Mouse (Mus musculus) splenic B cell, adult 2 months (primary cell): ENCODE results near the gene Plcd3.

Experiments used
- DNase-seq: peaks from one replicate; pipeline ENCODE4 v3.0.0-alpha.2; 2011; ENCODE audit warnings: low read depth, low spot score
- H3K27me3 ChIP-seq: 2 replicates; pipeline ENCODE4 v1.6.1; 2012; ENCODE audit warnings: mild to moderate bottlenecking, low read length, moderate library complexity, mixed read lengths; ENCODE audit not compliant: control insufficient read depth, poor library complexity, insufficient read depth, severe bottlenecking
- H3K36me3 ChIP-seq: 2 replicates; pipeline ENCODE4 v1.6.1; 2012; ENCODE audit warnings: mild to moderate bottlenecking, low read length, moderate library complexity, mixed read lengths; ENCODE audit not compliant: control insufficient read depth, poor library complexity, insufficient read depth, severe bottlenecking

Gene Plcd3

GRCm38 (mm10) chr11:103101481-103101865, at the start of gene Plcd3, which contains the start of gene Acbd4:
TSS of gene Plcd3 (minus strand) at chr11:103101658.
TSS of gene Acbd4 (plus strand) at chr11:103101682.
- no peaks in the 10 kb centered on the region for H3K27me3 ChIP-seq
- peaks cover 1% of the 10 kb centered on the region; the same call in 1 of the 2 replicates for H3K36me3 ChIP-seq
- DNase-seq, result peak; percentile 53

- H3K27me3 ChIP-seq, result no peaks in the 10 kb centered on the region
- H3K36me3 ChIP-seq, result no peaks in the 10 kb centered on the region
- no peak for DNase-seq
Observed at GRCm38 (mm10) chr11:103149771-103150170, 48.3 kb upstream of the Plcd3 start.

GRCm38 (mm10) chr11:103147766-103148165, 46.3 kb upstream of the Plcd3 start:
- no peaks in the 10 kb centered on the region for H3K27me3 ChIP-seq
- DNase-seq, result no peak
- no peaks in the 10 kb centered on the region for H3K36me3 ChIP-seq

- no peaks in the 10 kb centered on the region for H3K36me3 ChIP-seq
- peak; percentile 43 for DNase-seq
- no peaks in the 10 kb centered on the region for H3K27me3 ChIP-seq
Observed at GRCm38 (mm10) chr11:103146386-103146785, 44.9 kb upstream of the Plcd3 start.

GRCm38 (mm10) chr11:103144309-103145285, 43.1 kb upstream of the Plcd3 start:
- Histone ChIP-seq H3K36me3 (no peaks in the 10 kb centered on the region), H3K27me3 (no peaks in the 10 kb centered on the region)
- DNase-seq, result no peak

GRCm38 (mm10) chr11:103142441-103143182, 41.2 kb upstream of the Plcd3 start:
- H3K36me3 ChIP-seq, result no peaks in the 10 kb centered on the region
- no peaks in the 10 kb centered on the region for H3K27me3 ChIP-seq
- DNase-seq, result peak; percentile 44

- no peak for DNase-seq
- Histone ChIP-seq H3K36me3 (no peaks in the 10 kb centered on the region), H3K27me3 (no peaks in the 10 kb centered on the region)
Observed at GRCm38 (mm10) chr11:103141944-103142255, 40.4 kb upstream of the Plcd3 start.

GRCm38 (mm10) chr11:103141101-103141943, 39.9 kb upstream of the Plcd3 start:
- no peaks in the 10 kb centered on the region for H3K27me3 ChIP-seq
- DNase-seq, result no peak
- H3K36me3 ChIP-seq, result no peaks in the 10 kb centered on the region

- H3K36me3 ChIP-seq, result no peaks in the 10 kb centered on the region
- no peak for DNase-seq
- no peaks in the 10 kb centered on the region for H3K27me3 ChIP-seq
Observed at GRCm38 (mm10) chr11:103140763-103141100, 39.3 kb upstream of the Plcd3 start.

GRCm38 (mm10) chr11:103139951-103140762, 38.7 kb upstream of the Plcd3 start:
- H3K27me3 ChIP-seq, result no peaks in the 10 kb centered on the region
- no peak for DNase-seq
- no peaks in the 10 kb centered on the region for H3K36me3 ChIP-seq

GRCm38 (mm10) chr11:103136039-103136577, 34.6 kb upstream of the Plcd3 start:
- no peak for DNase-seq
- no peaks in the 10 kb centered on the region for H3K27me3 ChIP-seq
- H3K36me3 ChIP-seq, result no peaks in the 10 kb centered on the region

GRCm38 (mm10) chr11:103134221-103134620, 32.8 kb upstream of the Plcd3 start:
- no peak for DNase-seq
- Histone ChIP-seq H3K36me3 (no peaks in the 10 kb centered on the region), H3K27me3 (no peaks in the 10 kb centered on the region)

- Histone ChIP-seq H3K36me3 (no peaks in the 10 kb centered on the region), H3K27me3 (no peaks in the 10 kb centered on the region)
- DNase-seq, result peak; percentile 20
Observed at GRCm38 (mm10) chr11:103133456-103134185, 32.2 kb upstream of the Plcd3 start.
